Mouse (Mus musculus): ENCODE measurements around the gene Cdca7l. TPM values are rescaled to one million over a fixed set of nuclear protein-coding genes. Genes with fewer than 3 reads are reported as not detected.
"Not testable (repeated sequence)": the region's sequence is repeated elsewhere in the genome, so short reads cannot be mapped to it uniquely, and the experiment has no call there.

The Cdca7l gene
- 8.6 and 9.7 TPM in 2 replicates for polyA plus RNA-seq (2015; fragmentation: Nextera tagmentation; extraction: Ambion mirVana)

GRCm38 (mm10) chr12:117803989-117804388, at the start of gene Cdca7l:
Gene Cdca7l, plus strand, starts transcription at chr12:117804289.
- H3K27ac ChIP-seq; H3K36me3 ChIP-seq; H3K9me3 ChIP-seq; H3K4me2 ChIP-seq (replicated peaks); H3K9ac ChIP-seq (replicated peaks); H3K4me3 ChIP-seq (replicated peaks); ATAC-seq: not testable (repeated sequence)
- Histone ChIP-seq H3K4me1 (replicated peaks) (peaks cover 31% of the 10 kb centered on the region), H3K27me3 (peaks cover 14% of the 10 kb centered on the region; the same call in 1 of the 2 replicates)
- WGBS: 100% methylated on average over 1 of the region's 6 CpGs

- 0 out of 2 replicates have a peak, but pooled peaks cover 5% of the 10 kb centered on the region for H3K27me3 ChIP-seq
- H3K9me3 ChIP-seq: no peaks in the 10 kb centered on the region
- no peak for ATAC-seq
- no peak overlapping the region for H3K4me2 ChIP-seq (replicated peaks)
- peaks cover 25% of the 10 kb centered on the region for H3K4me1 ChIP-seq (replicated peaks)
- 83% methylated on average over 7 of the region's 7 CpGs for WGBS
- H3K36me3 ChIP-seq: peaks cover 31% of the 10 kb centered on the region
- no peak overlapping the region for H3K27ac ChIP-seq
- no peak overlapping the region for H3K9ac ChIP-seq (replicated peaks)
- H3K4me3 ChIP-seq (replicated peaks): no peak overlapping the region
Observed at GRCm38 (mm10) chr12:117756010-117756409, 48.1 kb upstream of the Cdca7l start.

- Histone ChIP-seq H3K27ac (no peak overlapping the region), H3K9ac (replicated peaks) (no peak overlapping the region), H3K9me3 (no peaks in the 10 kb centered on the region), H3K36me3 (peaks cover 31% of the 10 kb centered on the region), H3K4me1 (replicated peaks) (peaks cover 11% of the 10 kb centered on the region), H3K27me3 (no peaks in the 10 kb centered on the region), H3K4me2 (replicated peaks) (no peak overlapping the region), H3K4me3 (replicated peaks) (no peak overlapping the region)
- 96% methylated on average over 5 of the region's 5 CpGs for WGBS
- no peak for ATAC-seq
Observed at GRCm38 (mm10) chr12:117760373-117760772, 43.7 kb upstream of the Cdca7l start.

- H3K4me1 ChIP-seq (replicated peaks): peaks cover 11% of the 10 kb centered on the region
- ATAC-seq: no peak
Observed at GRCm38 (mm10) chr12:117760846-117761245, 43.2 kb upstream of the Cdca7l start.

GRCm38 (mm10) chr12:117761698-117762097, 42.4 kb upstream of the Cdca7l start:
- H3K9ac ChIP-seq (replicated peaks): no peak overlapping the region
- 0 out of 2 replicates have a peak, but pooled peaks have one; percentile 49 for ATAC-seq
- no peak overlapping the region for H3K27ac ChIP-seq
- H3K4me3 ChIP-seq (replicated peaks): no peak overlapping the region
- no peak overlapping the region for H3K4me2 ChIP-seq (replicated peaks)
- 38% methylated on average over 1 of the region's 1 CpGs for WGBS
- peaks cover 11% of the 10 kb centered on the region for H3K4me1 ChIP-seq (replicated peaks)
- no peaks in the 10 kb centered on the region for H3K27me3 ChIP-seq
- no peaks in the 10 kb centered on the region for H3K9me3 ChIP-seq
- H3K36me3 ChIP-seq: peaks cover 18% of the 10 kb centered on the region

More at GRCm38 (mm10) chr12:117760846-117761245, 43.2 kb upstream of the Cdca7l start:
- H3K9me3 ChIP-seq: no peaks in the 10 kb centered on the region
- no peak overlapping the region for H3K9ac ChIP-seq (replicated peaks)
- peaks cover 27% of the 10 kb centered on the region for H3K36me3 ChIP-seq
- H3K4me3 ChIP-seq (replicated peaks): no peak overlapping the region
- H3K27me3 ChIP-seq: no peaks in the 10 kb centered on the region
- H3K4me2 ChIP-seq (replicated peaks): no peak overlapping the region
- no peak overlapping the region for H3K27ac ChIP-seq

- Histone ChIP-seq H3K36me3 (0 out of 2 replicates have a peak, but pooled peaks cover 3% of the 10 kb centered on the region), H3K9me3 (no peaks in the 10 kb centered on the region), H3K9ac (replicated peaks) (no peak overlapping the region), H3K27ac (no peak overlapping the region), H3K4me3 (replicated peaks) (no peak overlapping the region), H3K4me1 (replicated peaks) (peaks cover 11% of the 10 kb centered on the region), H3K27me3 (0 out of 2 replicates have a peak, but pooled peaks cover 2% of the 10 kb centered on the region), H3K4me2 (replicated peaks) (no peak overlapping the region)
- no peak for ATAC-seq
- 86% methylated on average over 3 of the region's 3 CpGs for WGBS
Observed at GRCm38 (mm10) chr12:117763247-117763646, 40.8 kb upstream of the Cdca7l start.

- H3K4me2 ChIP-seq (replicated peaks): no peak overlapping the region
- H3K36me3 ChIP-seq: no peaks in the 10 kb centered on the region
- WGBS: 7% methylated on average over 7 of the region's 7 CpGs
- peaks cover 11% of the 10 kb centered on the region for H3K4me1 ChIP-seq (replicated peaks)
- no peak overlapping the region for H3K4me3 ChIP-seq (replicated peaks)
- H3K9ac ChIP-seq (replicated peaks): no peak overlapping the region
- ATAC-seq: 0 out of 2 replicates have a peak, but pooled peaks have one; percentile 54
- H3K27me3 ChIP-seq: 0 out of 2 replicates have a peak, but pooled peaks cover 3% of the 10 kb centered on the region
- no peak overlapping the region for H3K27ac ChIP-seq
- H3K9me3 ChIP-seq: no peaks in the 10 kb centered on the region
Observed at GRCm38 (mm10) chr12:117764839-117765238, 39.2 kb upstream of the Cdca7l start.

GRCm38 (mm10) chr12:117769113-117769512, 35.0 kb upstream of the Cdca7l start:
- 4% methylated on average over 5 of the region's 5 CpGs for WGBS
- no peak overlapping the region for H3K27ac ChIP-seq
- peaks cover 6% of the 10 kb centered on the region; the same call in 1 of the 2 replicates for H3K27me3 ChIP-seq
- no peak overlapping the region for H3K4me3 ChIP-seq (replicated peaks)
- no peaks in the 10 kb centered on the region for H3K36me3 ChIP-seq
- H3K9ac ChIP-seq (replicated peaks): no peak overlapping the region
- H3K4me1 ChIP-seq (replicated peaks): no peaks in the 10 kb centered on the region
- H3K9me3 ChIP-seq: no peaks in the 10 kb centered on the region
- no peak overlapping the region for H3K4me2 ChIP-seq (replicated peaks)
- ATAC-seq: no peak

- ATAC-seq: no peak
- H3K9ac ChIP-seq (replicated peaks): no peak overlapping the region
- H3K9me3 ChIP-seq: no peaks in the 10 kb centered on the region
Observed at GRCm38 (mm10) chr12:117770211-117770610, 33.9 kb upstream of the Cdca7l start.

GRCm38 (mm10) chr12:117771156-117771555, 32.9 kb upstream of the Cdca7l start:
- 88% methylated on average over 4 of the region's 4 CpGs for WGBS
- ATAC-seq: no peak

More at GRCm38 (mm10) chr12:117770211-117770610, 33.9 kb upstream of the Cdca7l start:
- Histone ChIP-seq H3K4me1 (replicated peaks) (no peaks in the 10 kb centered on the region), H3K4me3 (replicated peaks) (no peak overlapping the region), H3K36me3 (no peaks in the 10 kb centered on the region), H3K27me3 (peaks cover 12% of the 10 kb centered on the region; the same call in 1 of the 2 replicates), H3K27ac (no peak overlapping the region), H3K4me2 (replicated peaks) (no peak overlapping the region)
- 37% methylated on average over 2 of the region's 2 CpGs for WGBS

GRCm38 (mm10) chr12:117772638-117773037, 31.5 kb upstream of the Cdca7l start:
- no peaks in the 10 kb centered on the region for H3K4me1 ChIP-seq (replicated peaks)
- H3K9ac ChIP-seq (replicated peaks): no peak overlapping the region
- no peaks in the 10 kb centered on the region for H3K36me3 ChIP-seq
- H3K4me2 ChIP-seq (replicated peaks): no peak overlapping the region
- 2% methylated on average over 2 of the region's 2 CpGs for WGBS
- no peaks in the 10 kb centered on the region for H3K9me3 ChIP-seq
- no peak overlapping the region for H3K4me3 ChIP-seq (replicated peaks)
- peaks cover 12% of the 10 kb centered on the region; the same call in 1 of the 2 replicates for H3K27me3 ChIP-seq
- no peak overlapping the region for H3K27ac ChIP-seq
- ATAC-seq: peak; percentile 71

More at GRCm38 (mm10) chr12:117771156-117771555, 32.9 kb upstream of the Cdca7l start:
- no peaks in the 10 kb centered on the region for H3K4me1 ChIP-seq (replicated peaks)
- H3K4me2 ChIP-seq (replicated peaks): no peak overlapping the region
- H3K27ac ChIP-seq: no peak overlapping the region
- no peak overlapping the region for H3K4me3 ChIP-seq (replicated peaks)
- no peaks in the 10 kb centered on the region for H3K36me3 ChIP-seq
- no peaks in the 10 kb centered on the region for H3K9me3 ChIP-seq
- H3K27me3 ChIP-seq: peaks cover 12% of the 10 kb centered on the region; the same call in 1 of the 2 replicates
- H3K9ac ChIP-seq (replicated peaks): no peak overlapping the region

- H3K9ac ChIP-seq (replicated peaks): no peak overlapping the region
- H3K27ac ChIP-seq: no peak overlapping the region
- no peaks in the 10 kb centered on the region for H3K9me3 ChIP-seq
- no peak overlapping the region for H3K4me3 ChIP-seq (replicated peaks)
- no peaks in the 10 kb centered on the region for H3K36me3 ChIP-seq
- 73% methylated on average over 5 of the region's 5 CpGs for WGBS
- no peak for ATAC-seq
- no peak overlapping the region for H3K4me2 ChIP-seq (replicated peaks)
- H3K27me3 ChIP-seq: 0 out of 2 replicates have a peak, but pooled peaks cover 5% of the 10 kb centered on the region
- no peaks in the 10 kb centered on the region for H3K4me1 ChIP-seq (replicated peaks)
Observed at GRCm38 (mm10) chr12:117776841-117777240, 27.2 kb upstream of the Cdca7l start.

- H3K27me3 ChIP-seq: 0 out of 2 replicates have a peak, but pooled peaks cover 4% of the 10 kb centered on the region
- H3K36me3 ChIP-seq: no peaks in the 10 kb centered on the region
- no peak overlapping the region for H3K4me2 ChIP-seq (replicated peaks)
- H3K27ac ChIP-seq: no peak overlapping the region
- H3K9ac ChIP-seq (replicated peaks): no peak overlapping the region
- no peaks in the 10 kb centered on the region for H3K9me3 ChIP-seq
- peaks cover 6% of the 10 kb centered on the region; the same call in 1 of the 2 replicates for H3K4me1 ChIP-seq (replicated peaks)
- 45% methylated on average over 2 of the region's 2 CpGs for WGBS
- no peak for ATAC-seq
- H3K4me3 ChIP-seq (replicated peaks): no peak overlapping the region
Observed at GRCm38 (mm10) chr12:117781360-117781759, 22.7 kb upstream of the Cdca7l start.

All from midbrain, embryonic 13.5 days (tissue).